Mouse (Mus musculus) C2C12 (cell line): ENCODE results near the gene A930004D18Rik. TPM values are rescaled to one million over a fixed set of nuclear protein-coding genes. Genes with fewer than 3 reads are reported as not detected.

Experiments used
- H3K27me3 ChIP-seq: one replicate; pipeline ENCODE4 v1.6.1; 2011; ENCODE audit not compliant: control insufficient read depth, insufficient read depth, insufficient read length
- H3K36me3 ChIP-seq: one replicate; pipeline ENCODE4 v1.6.1; 2011; ENCODE audit not compliant: control insufficient read depth, insufficient read depth
- H3K4me3 ChIP-seq: one replicate; pipeline ENCODE4 v1.5.1; 2011; ENCODE audit warnings: mild to moderate bottlenecking, control low read depth; ENCODE audit not compliant: poor library complexity, insufficient read depth, severe bottlenecking
- H3K79me2 ChIP-seq: one replicate; pipeline ENCODE4 v1.6.1; 2011; ENCODE audit not compliant: control insufficient read depth, insufficient read depth
- H3K79me3 ChIP-seq: one replicate; pipeline ENCODE4 v1.6.1; 2011; ENCODE audit warnings: low read depth, control low read depth
- H3ac ChIP-seq: one replicate; pipeline ENCODE3; 2011; ENCODE audit warnings: low read depth; ENCODE audit not compliant: control insufficient read depth, insufficient read length
- CEBPB ChIP-seq: IDR thresholded peaks from one replicate; pipeline ENCODE4 v1.6.1; 2011; ENCODE audit warnings: low read depth, mild to moderate bottlenecking, control low read depth, moderate library complexity
- CTCF ChIP-seq: IDR thresholded peaks from one replicate; pipeline ENCODE4 v1.5.1; 2011; ENCODE audit not compliant: control insufficient read depth, insufficient read depth, insufficient read length
- FOSL1 ChIP-seq: IDR thresholded peaks from one replicate; pipeline ENCODE4 v1.8.0; 2011; ENCODE audit warnings: mild to moderate bottlenecking, low read length; ENCODE audit not compliant: poor library complexity, insufficient read depth, severe bottlenecking
- MAX ChIP-seq: IDR thresholded peaks from one replicate; pipeline ENCODE4 v1.6.1; 2011; ENCODE audit warnings: mild to moderate bottlenecking, control low read depth
- MYOD1 ChIP-seq: IDR thresholded peaks from one replicate; pipeline ENCODE4 v1.6.1; 2011; ENCODE audit warnings: low read depth; ENCODE audit not compliant: control insufficient read depth, insufficient read length
- MYOG ChIP-seq: IDR thresholded peaks from one replicate; pipeline ENCODE4 v1.6.1; 2011; ENCODE audit not compliant: control insufficient read depth, insufficient read length; ENCODE audit errors: extremely low read depth
- USF1 ChIP-seq: IDR thresholded peaks from one replicate; pipeline ENCODE4 v1.6.1; 2011; ENCODE audit warnings: low read depth, mild to moderate bottlenecking, control low read depth, moderate library complexity
- polyA plus RNA-seq: library from polyadenylated mRNA; unstranded; fragments of >200 nt; fragmentation: generic; extraction: Trizol; gene quantifications from one replicate; pipeline ENCODE4 v1.2.1, GENCODE M21; 2012; ENCODE audit warnings: missing spikeins

The A930004D18Rik gene
- polyA plus RNA-seq, 1 experiment = 3.9 TPM

GRCm38 (mm10) chr2:18045143-18045780, 7.7 kb upstream of the A930004D18Rik start:
- Histone ChIP-seq H3K79me2 (peaks cover 15% of the 10 kb centered on the region), H3ac (no peak overlapping the region), H3K27me3 (no peaks in the 10 kb centered on the region), H3K79me3 (no peaks in the 10 kb centered on the region), H3K36me3 (no peaks in the 10 kb centered on the region), H3K4me3 (no peak overlapping the region)
- no peak for TF ChIP-seq MYOG
- TF ChIP-seq MAX = no peak
- no peak for TF ChIP-seq USF1
- no peak for TF ChIP-seq CTCF
- TF ChIP-seq FOSL1 = no peak
- no peak for TF ChIP-seq CEBPB
- TF ChIP-seq MYOD1 = no peak

- Histone ChIP-seq H3ac (no peak overlapping the region), H3K27me3 (no peaks in the 10 kb centered on the region), H3K79me3 (no peaks in the 10 kb centered on the region), H3K4me3 (no peak overlapping the region), H3K79me2 (peaks cover 9% of the 10 kb centered on the region), H3K36me3 (no peaks in the 10 kb centered on the region)
- TF ChIP-seq MAX (no peak), FOSL1 (no peak), MYOG (no peak), CEBPB (no peak), MYOD1 (no peak), CTCF (no peak), USF1 (no peak)
These were observed 3.8 kb upstream of the A930004D18Rik start for GRCm38 (mm10) chr2:18041199-18041885.

GRCm38 (mm10) chr2:18040347-18041160, 3.0 kb upstream of the A930004D18Rik start:
- TF ChIP-seq CTCF (no peak), MAX (no peak), USF1 (no peak), CEBPB (no peak), FOSL1 (no peak), MYOG (no peak), MYOD1 (no peak)
- no peak overlapping the region for H3K4me3 ChIP-seq
- peaks cover 1% of the 10 kb centered on the region for H3K79me2 ChIP-seq
- no peaks in the 10 kb centered on the region for H3K36me3 ChIP-seq
- no peaks in the 10 kb centered on the region for H3K79me3 ChIP-seq
- no peak overlapping the region for H3ac ChIP-seq
- no peaks in the 10 kb centered on the region for H3K27me3 ChIP-seq

GRCm38 (mm10) chr2:18039566-18040290, 2.2 kb upstream of the A930004D18Rik start:
- no peaks in the 10 kb centered on the region for H3K79me2 ChIP-seq
- no peak overlapping the region for H3ac ChIP-seq
- no peaks in the 10 kb centered on the region for H3K27me3 ChIP-seq
- H3K36me3 ChIP-seq = no peaks in the 10 kb centered on the region
- H3K4me3 ChIP-seq = no peak overlapping the region
- TF ChIP-seq USF1 (no peak), CEBPB (no peak), MYOD1 (no peak), CTCF (no peak), FOSL1 (no peak)
- H3K79me3 ChIP-seq = no peaks in the 10 kb centered on the region

GRCm38 (mm10) chr2:18038895-18039371, 1.4 kb upstream of the A930004D18Rik start:
- no peaks in the 10 kb centered on the region for H3K27me3 ChIP-seq
- no peaks in the 10 kb centered on the region for H3K79me3 ChIP-seq
- no peak overlapping the region for H3K4me3 ChIP-seq
- H3K79me2 ChIP-seq = no peaks in the 10 kb centered on the region
- no peak overlapping the region for H3ac ChIP-seq
- H3K36me3 ChIP-seq = no peaks in the 10 kb centered on the region
- TF ChIP-seq USF1 (no peak), CEBPB (no peak)
